Mouse (Mus musculus): Measurements from ENCODE around the gene Gm21627.
"Not testable (repeated sequence)": the region's sequence is repeated elsewhere in the genome, so short reads cannot be mapped to it uniquely, and the experiment has no call there.

Gm21627 gene

GRCm38 (mm10) chrY:63228127-63228526 lies at the start of gene Gm21627:
Gm21627 (plus strand) TSS chrY:63228427.
- not testable (repeated sequence) for DNase-seq
